Mouse (Mus musculus): ENCODE data around the gene Spock2.

- no peak for TF ChIP-seq CTCF (IDR thresholded peaks at IDR 0.05; ENCODE audit: control insufficient read depth, insufficient read depth, insufficient replicate concordance, low read depth, low read length)
- no peak for TF ChIP-seq POLR2A (IDR thresholded peaks at IDR 0.05; ENCODE audit: control insufficient read depth, low read depth, low read length)
These were observed 50.0 kb downstream of the Spock2 start for GRCm38 (mm10) chr10:60156016-60156415.
